Mouse (Mus musculus) subcutaneous adipose tissue, adult 2 months (tissue): ENCODE results near the gene Gm5891. TPM values are rescaled to one million over a fixed set of nuclear protein-coding genes. Genes with fewer than 3 reads are reported as not detected.

Experiments
- polyA plus RNA-seq: library from polyadenylated mRNA; depleted of rRNA; stranded (reverse); fragments of >200 nt; gene quantifications from 2 replicates; pipeline ENCODE4 v1.2.3, GENCODE M21; 2012; ENCODE audit warnings: low replicate concordance; rRNA removed

Gene Gm5891
- polyA plus RNA-seq: not detected in 2 replicates

GRCm38 (mm10) chr7:21921191-21921590, at the start of gene Gm5891:
TSS of gene Gm5891 (minus strand) at chr7:21921291.

Other genes with a start within 250 kb of the Gm5891 start
- gene Gm4175, start 159.8 kb downstream of the Gm5891 start, polyA plus RNA-seq: not detected in 2 replicates
- gene Gm4177, start 124.6 kb downstream of the Gm5891 start, polyA plus RNA-seq: not detected in 2 replicates
- not detected in 2 replicates for gene Vmn1r135, start 88.9 kb downstream of the Gm5891 start, polyA plus RNA-seq
- gene Gm5725, start 77.0 kb downstream of the Gm5891 start, polyA plus RNA-seq: not detected in 2 replicates
- gene Vmn1r137, start 73.3 kb upstream of the Gm5891 start, polyA plus RNA-seq: not detected in 2 replicates
- not detected in 2 replicates for gene Vmn1r138, start 107.6 kb upstream of the Gm5891 start, polyA plus RNA-seq
- not detected in 2 replicates for gene Gm6176, start 135.0 kb upstream of the Gm5891 start, polyA plus RNA-seq
- not detected in 2 replicates for gene Vmn1r139, start 147.8 kb upstream of the Gm5891 start, polyA plus RNA-seq
- not detected in 2 replicates for gene Gm16451, start 197.0 kb upstream of the Gm5891 start, polyA plus RNA-seq
- not detected in 2 replicates for gene Gm10666, start 213.4 kb upstream of the Gm5891 start, polyA plus RNA-seq
- not detected in 2 replicates for gene Vmn1r142, start 242.7 kb upstream of the Gm5891 start, polyA plus RNA-seq